Mouse (Mus musculus): ENCODE measurements around the gene Myo7a.

The Myo7a gene

DNA sequence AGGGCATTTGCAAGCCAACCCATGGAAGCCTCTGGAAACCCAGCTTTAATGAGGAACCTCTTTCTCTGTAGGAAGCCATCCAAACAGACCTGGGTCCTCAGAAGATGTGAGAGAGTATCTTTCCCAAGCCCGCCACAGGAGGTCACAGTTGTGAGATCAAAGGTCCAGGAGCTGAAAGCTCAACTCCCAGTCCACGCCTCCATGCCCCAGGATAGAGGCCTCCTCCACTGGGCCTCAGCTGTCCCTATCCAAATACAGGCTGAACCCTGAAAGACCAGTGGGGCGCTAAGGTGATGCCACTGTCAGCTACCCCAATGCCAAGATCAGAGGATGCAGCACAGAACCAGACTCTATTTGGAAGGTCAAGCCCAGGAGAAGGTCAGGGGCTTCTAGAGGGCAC lies 23.3 kb upstream of the Myo7a start:
- no peak for DNase-seq (ENCODE audit: low spot score in 2 of 2)

DNA sequence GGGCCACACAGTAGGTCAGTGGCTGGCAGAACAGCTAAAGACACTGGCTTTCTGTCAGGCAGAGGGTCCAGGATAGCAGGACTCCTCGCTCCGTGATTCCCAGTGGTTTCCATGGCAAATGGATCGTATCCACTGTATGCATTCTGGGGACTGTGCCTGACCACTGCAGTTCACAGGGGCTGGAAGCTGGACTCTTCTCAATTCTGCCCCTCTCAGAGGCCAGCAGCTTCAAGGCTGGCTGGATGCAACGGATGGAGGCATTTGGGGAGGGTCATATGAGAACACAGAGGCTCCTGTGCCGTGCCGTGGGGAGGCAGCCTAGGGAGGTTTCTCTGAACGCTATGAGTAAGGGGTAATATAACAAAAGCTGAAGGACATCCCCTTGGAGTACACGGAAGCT lies 22.9 kb upstream of the Myo7a start:
- DNase-seq (ENCODE audit: low spot score in 2 of 2), result no peak

DNA sequence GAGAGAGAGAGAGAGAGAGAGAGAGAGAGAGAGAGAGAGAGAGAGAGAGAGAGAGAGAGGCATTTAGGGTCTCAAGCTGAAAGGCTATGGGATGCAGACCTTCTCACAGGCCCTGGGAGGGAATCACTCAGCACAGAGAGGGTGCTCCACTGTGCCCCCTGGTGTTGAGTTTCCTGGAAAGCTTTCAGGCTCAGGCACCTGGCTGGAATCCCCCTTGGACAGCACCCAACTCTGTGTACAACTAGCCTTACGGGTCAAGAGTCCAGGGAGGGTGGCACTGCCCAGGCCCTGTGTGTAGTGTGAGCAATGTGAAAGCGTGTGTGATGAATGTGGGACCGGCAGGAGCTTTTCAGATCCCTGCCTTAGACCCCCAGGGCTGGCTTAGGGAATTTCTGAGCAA lies 21.9 kb upstream of the Myo7a start:
- DNase-seq (ENCODE audit: low spot score in 2 of 2), result no peak

DNA sequence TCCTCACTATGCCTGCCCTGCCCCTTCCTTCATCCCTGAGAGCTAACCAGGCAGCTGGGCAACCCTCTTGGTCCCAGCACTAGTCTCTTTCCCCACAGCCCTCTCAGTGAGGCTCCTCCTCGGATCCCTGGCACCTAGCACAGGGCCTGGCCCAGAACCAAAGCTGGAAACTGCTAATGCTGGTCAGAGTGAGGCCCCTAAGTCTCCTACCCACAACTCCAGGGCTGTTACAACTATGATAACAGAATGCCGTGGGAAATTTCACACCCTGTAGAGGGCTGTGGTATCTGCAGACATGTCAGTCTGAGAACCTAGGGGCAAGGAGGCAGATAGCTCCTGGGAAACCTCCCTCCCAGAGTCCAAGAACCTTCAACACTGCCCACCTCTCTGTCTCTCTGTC lies 21.3 kb upstream of the Myo7a start:
- DNase-seq (ENCODE audit: low spot score in 2 of 2), result no peak

DNA sequence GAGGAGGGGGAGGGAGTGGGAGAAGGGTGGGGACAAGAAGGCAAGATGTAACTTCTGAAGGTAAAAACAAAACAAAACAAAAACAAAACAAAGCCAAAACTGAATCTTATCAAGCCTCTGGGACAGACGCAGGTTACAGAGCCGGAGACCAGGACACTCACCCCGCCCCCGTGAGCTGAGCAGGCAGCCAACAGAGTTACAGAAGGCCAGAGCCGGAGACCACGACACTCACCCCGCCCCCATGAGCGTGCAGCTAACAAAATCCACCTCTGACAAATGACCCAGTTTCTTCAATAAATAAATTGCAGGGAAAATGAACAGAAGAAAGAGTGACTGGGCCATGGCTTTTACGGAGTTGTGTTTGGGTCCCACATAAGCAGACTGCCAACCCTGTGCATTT lies 19.9 kb upstream of the Myo7a start:
- no peak for DNase-seq (ENCODE audit: low spot score in 2 of 2)

DNA sequence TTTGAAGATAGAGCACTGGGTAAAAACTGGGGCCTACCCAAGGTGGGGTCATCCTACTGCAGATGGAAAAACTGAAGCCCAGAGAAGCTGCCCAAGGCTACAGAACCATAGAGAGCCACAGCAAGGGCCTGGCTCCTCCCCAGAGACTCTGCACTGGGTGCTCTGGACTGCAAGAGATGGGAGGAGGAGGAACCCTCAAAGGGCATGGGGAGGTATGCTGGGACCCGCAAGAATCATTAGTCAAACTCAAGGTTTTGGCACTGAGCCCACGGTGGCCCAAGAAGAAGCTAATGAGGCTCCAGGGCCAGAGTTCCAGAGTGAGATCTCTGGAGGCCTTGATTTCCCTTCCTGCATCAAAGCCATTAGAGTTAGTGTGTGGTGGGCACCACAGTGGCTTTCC lies 18.7 kb upstream of the Myo7a start:
- DNase-seq (ENCODE audit: low spot score in 2 of 2), result no peak

DNA sequence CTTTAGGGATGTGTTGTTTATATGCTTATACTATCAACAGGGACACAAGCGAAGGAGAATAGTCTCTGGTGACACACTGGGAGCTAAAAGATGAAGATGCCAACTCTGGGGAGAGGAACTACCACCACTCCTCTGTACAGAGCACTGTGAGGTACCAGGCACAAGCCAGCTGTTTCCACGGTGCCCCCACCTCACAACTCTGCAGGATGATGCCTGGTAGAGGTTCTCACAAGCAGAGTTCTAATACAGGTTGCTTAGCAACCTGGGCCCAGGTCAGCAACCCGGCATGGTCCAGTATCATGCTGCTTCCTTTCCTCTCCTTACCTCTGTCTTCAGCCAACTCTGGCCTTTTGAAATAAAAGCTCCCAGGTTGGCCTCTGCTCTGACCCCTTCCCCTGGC lies 18.3 kb upstream of the Myo7a start:
- no peak for DNase-seq (ENCODE audit: low spot score in 2 of 2)

DNA sequence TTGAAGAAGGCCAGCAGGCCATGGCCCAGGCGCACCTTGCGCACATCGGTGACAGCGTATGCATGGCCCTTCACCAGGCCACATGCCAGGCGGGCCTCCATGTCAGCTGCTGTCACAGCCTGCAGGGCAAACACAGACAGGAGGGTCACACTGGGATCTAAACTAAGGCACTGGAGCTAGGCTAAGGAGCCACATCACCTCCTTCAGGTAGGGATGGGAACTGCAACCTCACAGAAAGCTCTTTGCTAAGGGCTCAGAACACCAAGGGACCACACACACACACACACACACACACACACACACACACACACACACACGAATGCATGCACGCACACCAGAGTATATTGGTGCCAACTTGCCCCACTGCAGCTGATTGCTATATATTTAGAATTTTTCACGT lies 12.4 kb upstream of the Myo7a start:
- DNase-seq (ENCODE audit: low spot score in 2 of 2), result no peak

DNA sequence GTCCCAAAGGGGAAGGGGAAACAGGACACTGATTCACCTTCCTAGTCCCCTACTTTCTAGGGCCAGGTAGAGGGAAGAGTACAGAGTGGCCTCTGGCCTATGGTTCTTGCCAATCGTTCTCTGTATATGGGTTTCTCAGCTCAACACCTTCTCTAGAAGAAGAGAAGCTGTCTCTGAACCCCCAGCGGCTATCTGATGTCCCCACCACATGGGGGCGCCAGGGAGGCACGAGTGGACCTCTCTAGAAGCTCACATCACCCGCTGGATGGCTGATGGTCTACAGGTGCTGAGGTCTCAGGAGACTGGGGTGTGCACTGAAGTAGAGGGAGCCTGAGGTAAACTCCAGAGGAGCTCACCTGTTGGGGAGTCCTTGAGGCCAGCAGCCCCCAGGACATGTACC lies 6.1 kb upstream of the Myo7a start:
- DNase-seq (ENCODE audit: low spot score in 2 of 2), result no peak

DNA sequence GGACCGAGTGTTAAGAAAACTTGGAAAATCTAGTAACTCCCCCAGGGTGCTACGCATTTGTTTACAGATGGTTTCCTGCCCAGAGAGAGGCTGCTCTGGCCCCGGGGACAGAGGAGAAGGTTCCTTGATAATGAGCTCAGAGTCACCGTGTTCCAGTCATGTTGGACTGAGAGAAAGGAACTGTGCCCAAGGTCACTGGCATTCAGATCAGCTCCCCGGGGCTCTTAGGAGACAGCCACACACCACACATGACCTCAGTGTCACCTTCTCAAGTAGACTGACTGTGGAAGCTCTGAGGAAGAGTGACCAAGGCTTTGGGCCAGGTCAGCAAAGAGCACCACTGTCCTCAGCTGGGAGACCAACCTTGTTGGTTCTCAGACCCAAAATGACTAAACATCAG lies 5.4 kb upstream of the Myo7a start:
- no peak for DNase-seq (ENCODE audit: low spot score in 2 of 2)

DNA sequence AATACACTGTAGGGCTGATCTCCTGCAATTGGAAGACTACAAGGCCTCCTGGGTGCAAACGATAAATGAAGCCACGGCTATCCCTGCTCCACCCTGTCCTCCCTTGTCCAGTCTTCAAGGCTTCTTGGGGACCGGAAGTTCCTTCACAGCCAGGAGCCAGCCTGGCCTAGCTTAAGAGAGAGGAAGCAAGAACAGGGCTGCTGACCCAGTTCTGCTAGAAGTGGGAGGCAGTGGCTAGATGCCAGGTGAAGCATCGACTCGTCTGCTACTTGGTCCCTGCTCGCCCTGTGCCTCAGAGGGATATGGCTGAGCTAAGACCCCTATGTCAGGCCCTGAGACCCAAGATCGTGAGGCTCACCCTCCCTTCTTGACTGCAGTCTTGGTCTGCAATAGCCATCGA lies 2.3 kb upstream of the Myo7a start:
- DNase-seq (ENCODE audit: low spot score in 2 of 2), result no peak

DNA sequence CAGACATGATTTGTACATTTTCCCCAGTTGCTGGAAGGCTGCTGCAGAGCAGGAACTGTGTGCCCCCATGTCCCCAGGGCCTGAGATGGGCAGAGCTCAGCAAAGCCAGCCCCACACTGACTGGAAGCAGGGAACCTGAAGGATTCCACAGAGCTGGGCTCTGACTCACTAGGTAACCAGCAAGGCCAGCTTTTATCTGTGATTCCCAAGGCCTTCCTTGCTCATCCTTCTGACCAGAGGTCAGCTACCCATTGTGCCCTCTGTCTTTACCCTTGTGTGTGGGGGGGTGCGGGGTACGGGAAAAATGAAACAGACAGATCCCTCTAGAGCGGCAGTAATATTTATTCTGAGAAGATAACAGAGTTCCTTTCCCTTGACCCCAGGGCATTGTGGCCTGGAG lies 1.9 kb upstream of the Myo7a start:
- DNase-seq (ENCODE audit: low spot score in 2 of 2), result no peak

DNA sequence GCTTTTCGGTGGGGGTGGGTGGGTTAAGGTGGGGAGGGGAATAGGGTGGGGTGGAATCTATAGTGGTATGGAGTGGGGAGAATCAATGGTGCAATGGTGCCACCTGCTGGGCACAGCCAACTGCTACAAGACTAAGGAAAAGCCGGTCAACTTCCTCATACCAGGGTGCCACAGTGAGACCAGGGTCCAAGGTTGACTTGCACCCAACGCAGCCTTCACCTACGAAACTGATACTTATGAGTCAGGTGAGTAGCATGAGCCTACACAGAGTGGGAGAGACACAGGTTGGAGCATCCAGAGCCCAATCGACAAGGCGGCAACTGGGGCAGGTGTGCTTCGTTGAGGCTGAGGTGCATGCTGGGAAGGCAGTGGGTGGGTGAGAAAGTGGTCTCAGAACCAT lies 1.0 kb upstream of the Myo7a start:
- DNase-seq (ENCODE audit: low spot score in 2 of 2), result peak in 1 of 2 experiments; percentile 69

DNA sequence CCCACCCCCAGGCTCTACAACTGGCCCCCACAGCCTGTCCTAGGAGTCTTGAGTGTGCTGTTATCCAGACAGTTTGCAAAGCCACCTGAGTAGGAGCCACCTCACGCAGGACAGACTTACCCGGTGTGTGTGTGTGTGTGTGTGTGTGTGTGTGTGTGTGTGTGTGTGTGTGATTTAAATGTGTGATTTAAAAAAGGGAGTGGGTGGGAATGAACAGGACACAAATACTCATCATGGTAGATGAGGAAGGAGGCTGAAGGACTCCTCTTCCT lies 573 bp upstream of the Myo7a start:
- DNase-seq (ENCODE audit: low spot score in 2 of 2), result no peak

DNA sequence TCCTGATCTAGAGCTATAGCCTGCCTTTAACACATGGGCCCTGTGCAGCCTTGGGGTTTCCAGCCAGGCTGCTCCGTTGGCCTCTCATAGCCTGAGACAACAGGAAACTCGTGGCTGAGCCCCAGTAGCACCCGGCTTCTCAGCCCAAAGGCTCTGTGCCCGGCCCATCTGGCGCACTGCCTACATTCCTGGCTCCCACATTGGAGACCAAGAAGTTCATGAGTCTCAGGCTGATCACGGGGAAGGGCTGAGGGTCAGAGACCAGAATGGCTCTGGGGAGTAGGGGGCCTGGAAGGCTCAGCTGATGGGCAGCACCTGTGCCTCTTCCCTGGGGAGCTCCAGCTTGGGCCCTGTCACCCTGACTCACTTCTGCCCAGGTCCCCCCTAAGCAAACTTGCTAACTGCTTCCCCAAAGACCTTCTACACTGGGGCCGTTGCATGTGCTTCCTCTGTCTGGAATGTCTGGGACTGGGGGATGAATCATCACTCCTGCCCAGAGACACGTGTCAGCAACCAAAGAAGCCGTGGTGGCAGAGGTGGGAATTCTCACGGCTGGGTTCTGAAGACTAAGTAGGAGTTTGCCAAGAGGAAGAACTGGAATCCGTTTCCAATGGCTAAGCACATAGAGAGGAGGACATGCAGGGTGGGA lies 2.2 kb downstream of the Myo7a start:
- DNase-seq (ENCODE audit: low spot score in 2 of 2), result peak in 1 of 2 experiments; percentile 45

DNA sequence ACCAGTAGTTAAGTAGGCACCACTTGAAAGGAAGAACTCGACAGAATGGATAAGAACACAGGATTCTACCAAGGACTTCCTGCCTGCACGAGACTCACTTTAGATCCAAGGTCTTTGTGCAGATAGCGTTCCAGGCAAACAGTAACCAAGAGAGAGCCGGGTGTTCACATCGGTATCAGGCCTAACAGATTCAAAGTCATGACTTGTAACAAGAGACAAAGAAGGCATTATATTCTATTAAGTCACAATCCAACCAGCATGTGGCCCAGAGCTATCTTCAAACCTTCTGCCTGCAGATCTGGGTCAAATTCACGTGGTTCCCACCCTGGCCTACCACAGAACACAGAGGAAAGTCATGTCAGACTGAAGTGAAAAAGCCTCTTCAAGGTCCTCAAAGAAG lies 4.7 kb downstream of the Myo7a start:
- no peak for DNase-seq (ENCODE audit: low spot score in 2 of 2)

DNA sequence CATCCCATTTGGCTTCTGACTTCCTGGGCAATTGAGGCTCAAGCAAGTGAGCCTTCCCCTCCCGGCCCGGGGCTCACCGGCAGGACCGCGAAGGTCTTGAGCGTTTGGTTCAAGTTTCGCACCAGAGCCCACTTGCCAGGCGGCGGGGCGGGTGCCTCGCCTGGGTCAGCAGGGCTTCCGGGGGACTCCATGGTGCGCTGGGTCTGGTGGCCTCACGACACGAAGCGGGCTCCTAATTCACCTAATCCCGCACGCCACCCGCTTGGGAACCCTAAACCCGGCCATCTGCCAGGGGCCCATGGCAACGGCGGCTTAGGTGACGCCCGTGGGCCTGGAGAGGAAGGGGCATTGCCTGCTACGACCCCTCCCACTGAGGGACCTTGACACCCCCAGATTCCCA lies 8.1 kb downstream of the Myo7a start:
- no peak for DNase-seq (ENCODE audit: low spot score in 2 of 2)

DNA sequence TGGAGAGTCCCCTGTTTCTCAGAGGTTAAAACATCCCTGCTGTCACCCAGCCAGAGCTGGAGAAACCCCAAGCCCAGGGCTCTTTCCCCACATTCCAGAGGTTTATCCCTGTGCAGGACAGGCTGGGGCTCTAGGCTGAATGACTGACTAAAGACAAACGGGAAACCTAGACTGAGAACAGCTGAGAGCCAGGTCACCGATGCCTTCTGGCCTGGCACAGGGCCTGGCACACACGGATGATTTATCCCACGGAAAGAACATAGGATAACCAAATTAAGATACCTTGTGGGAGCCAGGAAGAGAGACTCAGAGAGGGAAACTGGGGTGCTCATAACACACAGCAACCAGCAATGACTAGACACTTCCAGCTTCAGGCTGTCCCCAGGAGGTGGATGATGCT lies 9.6 kb downstream of the Myo7a start:
- DNase-seq (ENCODE audit: low spot score in 2 of 2), result no peak

DNA sequence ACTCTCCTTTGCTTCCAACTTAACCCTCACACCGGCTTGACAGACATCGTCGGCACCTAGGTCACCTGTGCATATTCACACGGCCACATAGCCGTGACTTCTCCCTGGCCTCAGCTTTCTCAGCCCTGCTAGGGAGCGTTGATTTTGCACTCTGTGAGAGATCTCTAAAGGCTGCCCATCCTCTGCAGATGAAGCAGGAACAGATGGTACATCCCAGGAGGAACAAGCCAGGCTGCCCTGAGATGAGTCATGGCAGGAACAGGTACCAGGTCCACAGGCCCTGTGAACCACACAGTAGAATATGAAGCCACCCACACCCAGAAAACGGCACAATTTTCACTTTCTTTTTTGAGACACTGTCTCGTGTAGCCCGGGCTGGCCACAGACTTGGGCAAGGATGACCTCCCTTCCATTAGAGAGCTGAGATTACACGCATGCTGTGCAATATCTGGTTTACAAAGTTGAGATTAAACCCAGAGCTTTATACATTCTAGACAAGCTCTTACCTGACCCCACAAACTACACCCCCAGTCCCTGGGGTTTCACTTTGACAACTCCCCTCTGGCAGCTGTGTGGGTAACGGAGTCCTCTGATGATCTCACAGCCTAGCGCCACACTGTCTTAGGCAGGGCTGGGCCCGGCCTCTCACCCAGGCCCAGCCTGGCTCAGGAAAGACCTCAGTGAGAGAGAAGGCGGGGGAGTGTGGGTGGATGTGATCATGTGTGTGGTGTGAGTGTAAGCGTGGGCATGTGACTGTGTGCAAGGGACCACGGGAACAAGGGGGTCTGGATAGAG lies 10.5 kb downstream of the Myo7a start:
- no peak for DNase-seq (ENCODE audit: low spot score in 2 of 2)

DNA sequence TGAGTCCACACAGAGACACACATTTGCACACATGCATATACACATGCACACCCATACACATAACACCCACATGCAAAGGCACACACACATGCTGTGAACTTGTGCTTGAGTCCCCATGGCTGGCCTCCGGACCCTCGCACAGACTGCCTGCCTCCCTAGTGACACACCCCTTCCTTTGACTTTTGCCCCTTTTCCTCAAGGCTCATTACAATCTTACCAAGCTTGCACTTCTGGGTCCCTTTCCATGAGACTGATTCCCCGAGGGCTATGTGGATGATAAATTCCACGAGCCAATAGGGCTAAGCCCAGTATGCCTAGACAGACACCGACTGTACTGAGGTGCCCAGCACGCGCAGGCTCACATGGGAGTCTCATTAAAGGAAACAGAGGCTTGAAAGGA lies 13.1 kb downstream of the Myo7a start:
- no peak for DNase-seq (ENCODE audit: low spot score in 2 of 2)

DNA sequence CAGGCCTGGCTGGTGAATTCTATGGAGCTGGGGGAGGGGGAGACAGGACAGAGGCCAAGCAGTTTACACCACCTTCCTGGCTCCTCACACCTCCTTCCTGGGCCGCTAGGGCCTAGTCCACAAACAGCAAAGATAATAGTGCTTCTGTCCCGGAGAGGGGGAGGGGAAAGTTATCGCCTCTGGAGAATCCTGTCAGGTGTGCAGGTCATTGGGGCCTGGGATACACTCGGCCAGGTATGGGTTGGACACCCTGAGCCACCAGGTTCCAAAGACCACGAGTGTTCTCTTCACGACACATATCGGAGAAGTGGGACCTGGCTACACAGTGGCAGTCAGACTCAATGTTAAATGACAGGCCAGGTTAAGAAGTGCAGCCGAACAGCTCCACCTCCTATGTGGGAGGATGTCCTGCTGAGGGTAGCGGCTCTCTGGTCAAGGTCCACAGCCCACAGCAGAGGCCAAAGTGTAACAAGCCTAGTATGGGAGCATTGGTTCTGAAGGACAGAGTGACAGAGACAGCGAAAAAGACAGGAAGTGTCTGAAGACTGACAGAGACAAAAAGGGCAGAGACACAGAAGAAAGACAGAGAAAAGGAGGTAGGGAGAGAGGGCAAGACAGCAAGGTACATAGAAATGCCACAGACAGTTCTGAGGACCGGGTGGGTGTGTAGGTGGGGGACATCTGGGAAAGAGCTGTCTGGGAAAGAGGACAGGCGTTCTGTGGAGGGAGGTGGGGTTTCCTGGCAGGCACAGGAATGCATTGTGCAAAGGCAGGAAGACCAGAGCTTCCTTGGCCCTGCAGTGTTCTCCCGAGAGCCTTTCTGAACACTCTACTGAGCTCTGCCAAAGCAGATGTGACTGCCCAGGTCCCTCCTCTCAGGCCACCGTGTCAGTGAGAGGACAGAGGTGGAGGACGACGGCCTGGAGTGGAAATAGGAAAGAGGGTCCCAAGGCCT lies 14.6 kb downstream of the Myo7a start:
- DNase-seq (ENCODE audit: low spot score in 2 of 2), result no peak

DNA sequence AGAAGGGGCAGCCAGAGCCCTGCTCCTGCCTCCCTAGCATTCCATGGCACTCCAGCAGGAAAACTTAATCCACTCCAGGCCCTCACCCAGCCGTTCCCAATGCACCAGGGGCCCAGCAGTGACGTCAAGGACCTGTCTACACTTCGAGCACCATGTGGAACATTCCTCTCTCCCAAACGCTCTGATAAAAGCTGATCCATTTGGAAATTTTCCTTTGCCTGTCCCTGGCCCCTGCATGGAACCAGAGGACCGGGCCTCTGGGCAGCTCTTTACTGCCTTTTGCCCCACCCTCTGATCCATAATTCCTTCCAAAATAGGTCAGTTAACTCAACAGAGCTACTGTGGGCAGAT lies 15.4 kb downstream of the Myo7a start:
- DNase-seq (ENCODE audit: low spot score in 2 of 2), result no peak

All from frontal cortex, postnatal 10 days (tissue).